Mouse (Mus musculus) intestine, postnatal 0 days (tissue): ENCODE data around the gene Kmt2a. TPM values are rescaled to one million over a fixed set of nuclear protein-coding genes. Genes with fewer than 3 reads are reported as not detected.

ENCODE experiments used
- ATAC-seq: fragments of 200-750 bp; cut with Nextera tagmentation; 2 replicates; pipeline ENCODE4 v1.8.0; 2017; ENCODE audit warnings: mild to moderate bottlenecking, moderate TSS enrichment, moderate library complexity
- H3K27ac ChIP-seq: fragments of 300-500 bp; sonication (generic); 2 replicates; pipeline ENCODE4 v1.5.1; 2014; ENCODE audit warnings: mild to moderate bottlenecking, low read depth, low read length, moderate library complexity
- H3K27me3 ChIP-seq: fragments of 300-500 bp; sonication (generic); replicated peaks from 2 replicates; pipeline ENCODE4 v1.6.1; 2014; ENCODE audit warnings: low read length, mixed read lengths; ENCODE audit not compliant: control insufficient read depth, insufficient read depth
- H3K36me3 ChIP-seq: fragments of 300-500 bp; sonication (generic); 2 replicates; pipeline ENCODE4 v1.6.1; 2014; ENCODE audit warnings: mild to moderate bottlenecking, moderate library complexity; ENCODE audit not compliant: control insufficient read depth, insufficient read depth
- H3K4me1 ChIP-seq: fragments of 300-500 bp; sonication (generic); replicated peaks from 2 replicates; pipeline ENCODE4 v1.6.1; 2014; ENCODE audit warnings: antibody characterized with exemption, low read length, mixed read lengths; ENCODE audit not compliant: control insufficient read depth, insufficient read depth
- H3K4me2 ChIP-seq: fragments of 300-500 bp; sonication (generic); replicated peaks from 2 replicates; pipeline ENCODE4 v1.6.1; 2014; ENCODE audit warnings: low read depth, mild to moderate bottlenecking, moderate library complexity
- H3K4me3 ChIP-seq: fragments of 300-500 bp; sonication (generic); 2 replicates; pipeline ENCODE4 v1.5.1; 2014; ENCODE audit warnings: low read depth, low read length
- H3K9ac ChIP-seq: fragments of 300-500 bp; sonication (generic); 2 replicates; pipeline ENCODE4 v1.6.1; 2014; ENCODE audit warnings: mild to moderate bottlenecking, low read depth, low read length
- H3K9me3 ChIP-seq: fragments of 300-500 bp; sonication (generic); 2 replicates; pipeline ENCODE4 v1.6.1; 2016; ENCODE audit warnings: mixed run types; ENCODE audit not compliant: control insufficient read depth
- CTCF ChIP-seq: sonication (generic); IDR thresholded peaks from 2 replicates; pipeline ENCODE4 v1.5.1; 2016; ENCODE audit warnings: low read depth, mild to moderate bottlenecking, control low read depth, antibody characterized with exemption, moderate library complexity
- WGBS: fragments of 180-500 bp; shearing (Covaris S2); extraction: QIAGEN DNeasy Blood & Tissue Kit; methylation state at CpG from one replicate; pipeline ENCODE4 v1.1.7; 2014; 5-methylcytosine and 5-hydroxymethylcytosine counted together
- polyA plus RNA-seq: library from polyadenylated mRNA; unstranded; fragments of >200 nt; fragmentation: Nextera tagmentation; extraction: Ambion mirVana; gene quantifications from 2 replicates; pipeline ENCODE4 v1.2.1, GENCODE M21; 2015

The Kmt2a gene
- polyA plus RNA-seq, 1 experiment from 2014 or later, result 2.9 TPM

GRCm38 (mm10) chr9:44767101-44768028, 113.7 kb downstream of the Kmt2a start, which contains the start of the genes Arcn1 and Ift46:
TSS of gene Arcn1 (minus strand) at chr9:44767845.
TSS of gene Ift46 (plus strand) at chr9:44767908.
- H3K9ac ChIP-seq, result peak within 1 kb of the TSS; percentile 99
- peak within 1 kb of the TSS; percentile 94 for H3K4me3 ChIP-seq
- WGBS, result under 1% methylated on average over 82 of the region's 82 CpGs

GRCm38 (mm10) chr9:44760873-44761272, 120.2 kb downstream of the Kmt2a start:
- Histone ChIP-seq H3K9me3 (no peaks in the 10 kb centered on the region), H3K4me2 (no peak overlapping the region), H3K27ac (no peak overlapping the region), H3K9ac (no peak overlapping the region), H3K4me3 (no peak overlapping the region), H3K27me3 (no peaks in the 10 kb centered on the region), H3K4me1 (0 out of 2 replicates have a peak, but pooled peaks cover 7% of the 10 kb centered on the region), H3K36me3 (peaks cover 27% of the 10 kb centered on the region)
- TF ChIP-seq CTCF, result no peak
- no peak for ATAC-seq
- WGBS, result 26% methylated on average over 2 of the region's 2 CpGs

More at GRCm38 (mm10) chr9:44767101-44768028, 113.7 kb downstream of the Kmt2a start, which contains the start of the genes Arcn1 and Ift46:
- no peaks in the 10 kb centered on the region for H3K36me3 ChIP-seq
- no peaks in the 10 kb centered on the region for H3K9me3 ChIP-seq
- peak within 1 kb of the TSS; percentile 98 for H3K27ac ChIP-seq
- peak within 1 kb of the TSS; percentile 68 for H3K4me2 ChIP-seq
- peak; percentile 85 for ATAC-seq
- TF ChIP-seq CTCF, result no peak
- no peaks in the 10 kb centered on the region for H3K27me3 ChIP-seq
- 0 out of 2 replicates have a peak, but pooled peaks cover 7% of the 10 kb centered on the region for H3K4me1 ChIP-seq

Other genes with a start within 250 kb of the Kmt2a start
- 2.1 and 2.4 TPM in 2 replicates for gene Treh, start 208.1 kb downstream of the Kmt2a start, polyA plus RNA-seq
- gene Phldb1, start 146.1 kb downstream of the Kmt2a start, polyA plus RNA-seq, result 6.2 and 6.9 TPM in 2 replicates
- gene Arcn1, start 113.5 kb downstream of the Kmt2a start, polyA plus RNA-seq, result 113 and 121 TPM in 2 replicates
- gene Ift46, start 113.4 kb downstream of the Kmt2a start, polyA plus RNA-seq, result 52.8 and 56.9 TPM in 2 replicates
- 4.2 and 4.9 TPM in 2 replicates for gene Tmem25, start 82.0 kb downstream of the Kmt2a start, polyA plus RNA-seq
- 3.2 and 4.0 TPM in 2 replicates for gene Ttc36, start 78.2 kb downstream of the Kmt2a start, polyA plus RNA-seq
- 1,311 and 1,336 TPM in 2 replicates for gene Atp5l, start 39.4 kb upstream of the Kmt2a start, polyA plus RNA-seq
- 12.7 and 12.9 TPM in 2 replicates for gene Ube4a, start 84.3 kb upstream of the Kmt2a start, polyA plus RNA-seq
- 0.61 and 0.78 TPM in 2 replicates for gene Cd3g, start 99.1 kb upstream of the Kmt2a start, polyA plus RNA-seq
- 0.51 and 0.95 TPM in 2 replicates for gene Cd3d, start 100.5 kb upstream of the Kmt2a start, polyA plus RNA-seq
- gene Cd3e, start 128.3 kb upstream of the Kmt2a start, polyA plus RNA-seq, result 0.37 and 0.74 TPM in 2 replicates
- gene Mpzl2, start 158.5 kb upstream of the Kmt2a start, polyA plus RNA-seq, result 9.1 and 11.0 TPM in 2 replicates
- 6.5 and 7.5 TPM in 2 replicates for gene Mpzl3, start 173.9 kb upstream of the Kmt2a start, polyA plus RNA-seq
- 221 and 255 TPM in 2 replicates for gene Jaml, start 197.9 kb upstream of the Kmt2a start, polyA plus RNA-seq
- gene Scn2b, start 236.5 kb upstream of the Kmt2a start, polyA plus RNA-seq, result 0.96 and 1.1 TPM in 2 replicates